Mouse (Mus musculus): ENCODE results near the gene Gtsf2. TPM values are rescaled to one million over a fixed set of nuclear protein-coding genes. Genes with fewer than 3 reads are reported as not detected.

The Gtsf2 gene
- total and polyA plus RNA-seq, 2 experiments from 2014 or later: not detected

DNA sequence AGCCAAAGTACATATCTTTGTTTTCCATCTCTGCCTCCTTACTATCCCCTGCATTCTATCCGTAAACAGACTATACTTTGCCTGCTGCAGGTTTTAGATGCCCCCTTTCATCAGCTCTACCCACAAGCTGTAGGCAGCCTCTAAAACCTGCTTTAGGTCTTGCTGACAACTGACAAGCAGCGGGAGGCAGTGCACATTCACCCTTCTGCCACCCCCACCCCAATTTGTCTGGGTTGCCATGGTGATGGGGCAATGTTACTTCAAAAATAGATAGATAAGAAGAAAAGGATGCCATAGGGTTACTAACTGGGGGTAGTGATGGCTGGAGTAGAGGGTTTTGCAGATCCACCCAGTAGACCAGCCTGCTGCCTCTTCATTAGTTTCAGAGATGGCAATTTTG, 36.2 kb upstream of the Gtsf2 start:
- 57% methylated on average over 2 of the region's 2 CpGs for WGBS
- Histone ChIP-seq H3K36me3 (replicated peaks; ENCODE audit: control insufficient read depth, insufficient read depth, low read length) (no peaks in the 10 kb centered on the region), H3K9me3 (replicated peaks; ENCODE audit: control insufficient read depth, low read length) (no peaks in the 10 kb centered on the region), H3K4me2 (ENCODE audit: low read depth, low read length) (no peak overlapping the region), H3K9ac (replicated peaks; ENCODE audit: low read depth, low read length) (no peak overlapping the region), H3K4me3 (ENCODE audit: low read depth, low read length) (no peak overlapping the region), H3K27me3 (ENCODE audit: control insufficient read depth, insufficient read depth, low read length) (no peaks in the 10 kb centered on the region), H3K27ac (ENCODE audit: low read depth) (no peak overlapping the region), H3K4me1 (ENCODE audit: control insufficient read depth, insufficient read depth) (no peaks in the 10 kb centered on the region)
- no peak for TF ChIP-seq EP300 (IDR thresholded peaks at IDR 0.05; ENCODE audit: low read depth)
- no peak for TF ChIP-seq CTCF (IDR thresholded peaks at IDR 0.05; ENCODE audit: low read depth)
- DNase-seq (ENCODE audit: low spot score) (no peak), ATAC-seq (ENCODE audit: insufficient read depth, low read depth) (no peak)

DNA sequence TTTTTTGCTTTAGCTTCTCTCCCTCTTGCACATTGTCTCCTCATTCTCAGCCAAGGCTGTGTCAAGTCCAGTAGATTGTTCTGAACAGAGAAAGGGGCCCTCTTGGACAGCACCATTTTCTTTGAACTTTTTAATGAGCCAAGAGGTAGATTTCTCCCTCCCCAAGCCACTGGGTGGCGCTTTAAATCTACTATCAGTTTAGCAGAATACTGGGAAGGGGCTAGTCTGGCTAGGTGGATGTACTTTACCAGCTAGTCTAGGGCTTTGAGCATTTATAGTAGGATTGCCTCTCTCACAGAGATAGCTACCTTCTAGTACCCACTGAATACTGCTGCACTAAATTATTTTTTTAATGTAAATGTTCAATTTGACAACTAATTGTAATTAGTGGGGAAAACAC, 34.2 kb upstream of the Gtsf2 start:
- Histone ChIP-seq H3K4me1 (ENCODE audit: control insufficient read depth, insufficient read depth) (no peaks in the 10 kb centered on the region), H3K27ac (ENCODE audit: low read depth) (no peak overlapping the region), H3K36me3 (replicated peaks; ENCODE audit: control insufficient read depth, insufficient read depth, low read length) (no peaks in the 10 kb centered on the region), H3K4me2 (ENCODE audit: low read depth, low read length) (no peak overlapping the region), H3K9ac (replicated peaks; ENCODE audit: low read depth, low read length) (no peak overlapping the region), H3K4me3 (ENCODE audit: low read depth, low read length) (no peak overlapping the region), H3K27me3 (ENCODE audit: control insufficient read depth, insufficient read depth, low read length) (no peaks in the 10 kb centered on the region), H3K9me3 (replicated peaks; ENCODE audit: control insufficient read depth, low read length) (no peaks in the 10 kb centered on the region)
- DNase-seq (ENCODE audit: low spot score) (no peak), ATAC-seq (ENCODE audit: insufficient read depth, low read depth) (no peak)
- WGBS: 5% methylated on average over 1 of the region's 1 CpGs
- TF ChIP-seq EP300 (IDR thresholded peaks at IDR 0.05; ENCODE audit: low read depth): no peak
- TF ChIP-seq CTCF (IDR thresholded peaks at IDR 0.05; ENCODE audit: low read depth): peak; percentile 40

DNA sequence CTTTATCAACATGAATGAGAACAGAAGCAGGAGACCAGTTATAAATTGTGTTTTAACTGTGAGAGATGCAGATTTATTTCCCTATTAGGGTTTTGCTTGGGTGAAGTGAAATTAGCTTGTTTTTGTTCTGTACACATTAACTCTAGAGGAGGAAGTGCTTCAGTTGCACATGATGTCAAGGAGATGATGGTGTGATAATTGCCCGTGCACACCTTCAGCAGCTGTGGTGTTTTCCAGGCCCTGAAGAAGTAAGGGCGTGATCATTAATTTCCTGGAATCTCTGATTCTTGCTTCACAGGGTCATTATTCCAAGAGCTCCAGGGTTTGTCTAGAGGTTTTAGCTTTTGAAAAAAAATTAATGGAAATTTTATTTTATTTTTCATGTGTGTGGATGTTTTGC, 31.9 kb upstream of the Gtsf2 start:
- WGBS: 73% methylated on average over 2 of the region's 2 CpGs
- TF ChIP-seq CTCF (IDR thresholded peaks at IDR 0.05; ENCODE audit: low read depth): no peak
- TF ChIP-seq EP300 (IDR thresholded peaks at IDR 0.05; ENCODE audit: low read depth): no peak
- no peak for ATAC-seq (ENCODE audit: insufficient read depth, low read depth)

DNA sequence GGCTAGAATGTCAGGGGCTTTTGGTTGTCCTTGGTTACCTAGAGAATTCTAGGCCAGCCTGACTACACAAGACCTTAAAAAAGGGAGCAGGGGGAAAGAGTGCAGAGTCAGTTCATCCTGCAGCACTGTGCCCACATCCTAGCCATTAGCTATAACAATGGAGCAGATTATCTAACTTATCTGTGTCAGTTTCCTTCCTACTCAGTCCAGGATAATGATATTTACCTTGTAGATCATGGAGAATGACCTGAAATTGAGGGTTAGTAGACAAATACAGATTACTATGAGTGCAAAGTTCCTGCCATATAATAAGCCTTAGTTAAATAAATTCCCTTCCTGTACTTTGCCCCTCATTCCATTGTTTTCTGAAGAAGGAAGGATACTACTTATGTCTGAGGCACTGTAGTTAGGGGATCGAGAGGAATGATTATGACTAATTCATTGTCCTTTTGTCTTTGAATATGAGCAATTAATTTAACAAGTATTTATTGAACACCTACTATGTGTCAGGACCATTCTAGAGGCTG, 30.9 kb upstream of the Gtsf2 start:
- no peak for DNase-seq (ENCODE audit: low spot score)
- TF ChIP-seq CTCF (IDR thresholded peaks at IDR 0.05; ENCODE audit: low read depth) (no peak), EP300 (IDR thresholded peaks at IDR 0.05; ENCODE audit: low read depth) (no peak)
- no peak for ATAC-seq (ENCODE audit: insufficient read depth, low read depth)
- Histone ChIP-seq H3K9me3 (replicated peaks; ENCODE audit: control insufficient read depth, low read length) (no peaks in the 10 kb centered on the region), H3K27ac (ENCODE audit: low read depth) (no peak overlapping the region), H3K27me3 (ENCODE audit: control insufficient read depth, insufficient read depth, low read length) (no peaks in the 10 kb centered on the region), H3K9ac (replicated peaks; ENCODE audit: low read depth, low read length) (no peak overlapping the region), H3K36me3 (replicated peaks; ENCODE audit: control insufficient read depth, insufficient read depth, low read length) (no peaks in the 10 kb centered on the region), H3K4me1 (ENCODE audit: control insufficient read depth, insufficient read depth) (no peaks in the 10 kb centered on the region), H3K4me2 (ENCODE audit: low read depth, low read length) (no peak overlapping the region), H3K4me3 (ENCODE audit: low read depth, low read length) (no peak overlapping the region)
- 50% methylated on average over 1 of the region's 1 CpGs for WGBS

More for the DNA sequence above, 31.9 kb upstream of the Gtsf2 start:
- H3K4me2 ChIP-seq (ENCODE audit: low read depth, low read length): no peak overlapping the region
- H3K4me3 ChIP-seq (ENCODE audit: low read depth, low read length): no peak overlapping the region
- H3K27me3 ChIP-seq (ENCODE audit: control insufficient read depth, insufficient read depth, low read length): no peaks in the 10 kb centered on the region
- no peak overlapping the region for H3K9ac ChIP-seq (replicated peaks; ENCODE audit: low read depth, low read length)
- no peaks in the 10 kb centered on the region for H3K4me1 ChIP-seq (ENCODE audit: control insufficient read depth, insufficient read depth)
- DNase-seq (ENCODE audit: low spot score): no peak
- no peaks in the 10 kb centered on the region for H3K9me3 ChIP-seq (replicated peaks; ENCODE audit: control insufficient read depth, low read length)
- H3K27ac ChIP-seq (ENCODE audit: low read depth): no peak overlapping the region
- no peaks in the 10 kb centered on the region for H3K36me3 ChIP-seq (replicated peaks; ENCODE audit: control insufficient read depth, insufficient read depth, low read length)

DNA sequence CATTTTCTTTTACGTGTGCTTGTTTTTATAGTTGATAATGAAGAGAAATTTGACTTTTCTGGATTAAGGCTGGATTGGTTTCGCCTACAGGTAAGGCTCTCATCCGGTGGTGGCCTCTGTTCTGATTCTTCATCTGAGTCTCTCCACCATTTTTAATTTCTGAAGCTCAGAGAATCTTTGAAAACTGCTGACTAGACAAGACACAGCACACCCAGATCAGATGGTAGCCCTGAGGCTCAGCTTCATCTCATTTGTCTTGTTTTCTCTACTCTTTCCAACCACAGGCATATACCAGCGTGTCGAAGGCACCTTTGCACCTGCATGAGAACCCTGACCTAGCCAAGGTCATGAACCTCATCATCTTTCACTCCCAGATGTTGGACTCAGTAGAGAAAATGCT, 25.5 kb upstream of the Gtsf2 start:
- WGBS: 86% methylated on average over 5 of the region's 5 CpGs
- Histone ChIP-seq H3K4me1 (ENCODE audit: control insufficient read depth, insufficient read depth) (no peaks in the 10 kb centered on the region), H3K27ac (ENCODE audit: low read depth) (no peak overlapping the region), H3K36me3 (replicated peaks; ENCODE audit: control insufficient read depth, insufficient read depth, low read length) (no peaks in the 10 kb centered on the region), H3K4me3 (ENCODE audit: low read depth, low read length) (no peak overlapping the region), H3K4me2 (ENCODE audit: low read depth, low read length) (no peak overlapping the region), H3K9ac (replicated peaks; ENCODE audit: low read depth, low read length) (no peak overlapping the region), H3K9me3 (replicated peaks; ENCODE audit: control insufficient read depth, low read length) (no peaks in the 10 kb centered on the region), H3K27me3 (ENCODE audit: control insufficient read depth, insufficient read depth, low read length) (no peaks in the 10 kb centered on the region)
- ATAC-seq (ENCODE audit: insufficient read depth, low read depth) (no peak), DNase-seq (ENCODE audit: low spot score) (no peak)
- TF ChIP-seq EP300 (IDR thresholded peaks at IDR 0.05; ENCODE audit: low read depth) (no peak), CTCF (IDR thresholded peaks at IDR 0.05; ENCODE audit: low read depth) (no peak)

DNA sequence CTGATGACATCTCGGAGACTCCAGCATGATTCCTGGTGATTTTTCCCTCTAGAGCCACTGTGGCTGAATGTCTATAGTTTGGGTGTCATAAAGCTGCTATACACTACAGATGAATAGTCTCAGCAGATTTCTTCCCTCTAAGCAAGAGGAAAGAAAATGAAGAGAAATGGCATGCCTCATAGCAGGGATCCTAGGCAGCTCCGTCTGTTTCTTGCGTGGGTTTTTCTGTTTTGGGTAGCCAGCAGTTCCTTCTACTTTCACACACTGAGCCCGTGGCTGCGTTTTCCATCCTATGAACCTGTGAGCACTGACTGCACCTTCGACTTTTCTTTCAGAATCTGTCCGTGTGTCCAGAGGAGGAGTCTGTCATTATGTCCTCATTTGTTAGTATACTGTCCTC, 24.9 kb upstream of the Gtsf2 start:
- DNase-seq (ENCODE audit: low spot score): no peak
- Histone ChIP-seq H3K4me2 (ENCODE audit: low read depth, low read length) (no peak overlapping the region), H3K9ac (replicated peaks; ENCODE audit: low read depth, low read length) (no peak overlapping the region), H3K4me3 (ENCODE audit: low read depth, low read length) (no peak overlapping the region), H3K27me3 (ENCODE audit: control insufficient read depth, insufficient read depth, low read length) (no peaks in the 10 kb centered on the region), H3K36me3 (replicated peaks; ENCODE audit: control insufficient read depth, insufficient read depth, low read length) (no peaks in the 10 kb centered on the region), H3K27ac (ENCODE audit: low read depth) (no peak overlapping the region), H3K4me1 (ENCODE audit: control insufficient read depth, insufficient read depth) (no peaks in the 10 kb centered on the region), H3K9me3 (replicated peaks; ENCODE audit: control insufficient read depth, low read length) (no peaks in the 10 kb centered on the region)
- no peak for ATAC-seq (ENCODE audit: insufficient read depth, low read depth)
- TF ChIP-seq EP300 (IDR thresholded peaks at IDR 0.05; ENCODE audit: low read depth) (no peak), CTCF (IDR thresholded peaks at IDR 0.05; ENCODE audit: low read depth) (no peak)
- WGBS: 84% methylated on average over 7 of the region's 7 CpGs
